Mouse (Mus musculus) thymus, adult 2 months (tissue): ENCODE results near the gene Ddx25. TPM values are rescaled to one million over a fixed set of nuclear protein-coding genes. Genes with fewer than 3 reads are reported as not detected.

Source experiments
- DNase-seq: peaks from one replicate; pipeline ENCODE4 v3.0.0; 2021
- H3K27ac ChIP-seq: fragments of 200-500 bp; 2 replicates; pipeline ENCODE4 v1.5.1; 2012; ENCODE audit warnings: low read length, control low read depth; ENCODE audit not compliant: control insufficient read depth, insufficient read depth
- H3K27me3 ChIP-seq: fragments of 200-500 bp; 2 replicates; pipeline ENCODE4 v1.6.1; 2012; ENCODE audit warnings: mild to moderate bottlenecking, low read length, moderate library complexity, mixed read lengths; ENCODE audit not compliant: control insufficient read depth, insufficient read depth
- H3K36me3 ChIP-seq: fragments of 200-500 bp; 2 replicates; pipeline ENCODE4 v1.6.1; 2012; ENCODE audit warnings: mild to moderate bottlenecking, low read length, moderate library complexity; ENCODE audit not compliant: control insufficient read depth, insufficient read depth
- H3K4me1 ChIP-seq: fragments of 200-500 bp; replicated peaks from 2 replicates; pipeline ENCODE4 v1.6.1; 2012; ENCODE audit warnings: low read length; ENCODE audit not compliant: control insufficient read depth, insufficient read depth
- H3K4me3 ChIP-seq: fragments of 200-500 bp; 2 replicates; pipeline ENCODE4 v1.5.1; 2012; ENCODE audit warnings: mild to moderate bottlenecking, low read length, control low read depth, moderate library complexity; ENCODE audit not compliant: control insufficient read depth, insufficient read depth
- CTCF ChIP-seq: fragments of 200-500 bp; IDR thresholded peaks from 2 replicates; pipeline ENCODE4 v1.5.1; 2012; ENCODE audit warnings: mild to moderate bottlenecking, control low read depth, low read length, moderate library complexity, borderline replicate concordance; ENCODE audit not compliant: control insufficient read depth, poor library complexity, insufficient read depth; ENCODE audit errors: extremely low read depth
- POLR2A ChIP-seq: fragments of 200-500 bp; IDR thresholded peaks from 2 replicates; pipeline ENCODE4 v1.6.1; 2012; ENCODE audit warnings: mild to moderate bottlenecking, low read length, control low read depth, moderate library complexity; ENCODE audit not compliant: control insufficient read depth, poor library complexity, insufficient read depth; ENCODE audit errors: extremely low read depth
- WGBS: fragments of 180-500 bp; shearing (Covaris S2); methylation state at CpG from one replicate; pipeline ENCODE4 v1.1.7; 2018; 5-methylcytosine and 5-hydroxymethylcytosine counted together
- polyA plus RNA-seq: library from polyadenylated mRNA; depleted of rRNA; stranded (reverse); fragments of >200 nt; gene quantifications from 2 replicates; pipeline ENCODE4 v1.2.3, GENCODE M21; 2012; rRNA removed

Gene Ddx25
- polyA plus RNA-seq, 1 experiment: 0.03 TPM

DNA sequence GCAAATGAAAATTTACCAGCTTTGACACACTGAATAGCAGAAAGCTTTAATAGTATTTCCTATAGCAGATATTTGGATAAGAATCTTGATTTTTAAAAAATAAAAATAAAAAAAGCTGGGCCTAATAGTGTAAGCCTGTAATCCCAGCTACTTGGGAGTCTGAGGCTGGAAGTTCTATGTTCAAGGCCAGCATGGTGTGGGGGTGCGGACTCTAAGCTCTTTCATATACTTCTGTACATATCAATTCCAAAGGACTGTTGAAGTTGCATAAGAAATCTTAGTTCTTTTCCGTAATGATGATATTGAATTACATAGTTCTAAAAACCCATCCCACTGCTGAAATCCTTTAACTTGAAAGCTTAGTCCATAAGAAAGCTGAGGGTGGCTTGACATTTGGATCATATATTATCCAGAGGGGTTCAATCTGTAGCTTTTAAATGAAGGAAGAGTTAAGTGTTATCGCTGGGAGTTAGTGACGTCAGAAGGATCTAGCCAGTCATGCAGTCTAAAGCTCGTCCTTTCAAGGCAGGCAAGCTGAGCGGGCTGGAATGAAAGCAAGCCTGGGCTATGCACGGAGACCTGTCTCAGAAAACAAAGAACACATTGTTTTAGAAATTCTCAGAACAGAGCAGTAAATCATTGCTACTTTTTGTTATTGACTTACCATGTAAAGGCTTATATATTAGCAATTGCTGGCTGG lies 65.1 kb downstream of the Ddx25 start:
- no peaks in the 10 kb centered on the region for H3K27me3 ChIP-seq
- H3K36me3 ChIP-seq: no peaks in the 10 kb centered on the region
- no peak for DNase-seq
- 94% methylated on average over 7 of the region's 7 CpGs for WGBS
- no peak overlapping the region for H3K27ac ChIP-seq
- peaks cover 6% of the 10 kb centered on the region for H3K4me1 ChIP-seq
- H3K4me3 ChIP-seq: no peak overlapping the region
- TF ChIP-seq CTCF (no peak), POLR2A (no peak)

- 84% methylated on average over 11 of the region's 11 CpGs for WGBS
These were observed 67.0 kb downstream of the Ddx25 start for GRCm38 (mm10) chr9:35491109-35491866.

GRCm38 (mm10) chr9:35488496-35488895 lies 69.8 kb downstream of the Ddx25 start:
- no peaks in the 10 kb centered on the region for H3K36me3 ChIP-seq

More at GRCm38 (mm10) chr9:35491109-35491866, 67.0 kb downstream of the Ddx25 start:
- Histone ChIP-seq H3K27ac (no peak overlapping the region), H3K4me1 (peaks cover 6% of the 10 kb centered on the region), H3K4me3 (no peak overlapping the region), H3K36me3 (no peaks in the 10 kb centered on the region), H3K27me3 (no peaks in the 10 kb centered on the region)
- TF ChIP-seq CTCF (no peak), POLR2A (no peak)
- DNase-seq: no peak

More at GRCm38 (mm10) chr9:35488496-35488895, 69.8 kb downstream of the Ddx25 start:
- DNase-seq: no peak
- H3K4me1 ChIP-seq: no peaks in the 10 kb centered on the region
- H3K4me3 ChIP-seq: no peak overlapping the region
- no peak overlapping the region for H3K27ac ChIP-seq
- TF ChIP-seq CTCF: no peak
- no peak for TF ChIP-seq POLR2A
- 97% methylated on average over 4 of the region's 4 CpGs for WGBS
- H3K27me3 ChIP-seq: no peaks in the 10 kb centered on the region

Other genes with a start within 250 kb of the Ddx25 start
- gene Cdon, start 137.4 kb downstream of the Ddx25 start, polyA plus RNA-seq: 8.7 and 8.8 TPM in 2 replicates
- gene Gm1113, start 40.3 kb downstream of the Ddx25 start, polyA plus RNA-seq: not detected in 2 replicates
- gene Pus3, start 67 bp upstream of the Ddx25 start, polyA plus RNA-seq: 4.7 and 6.1 TPM in 2 replicates
- 0.33 and 0.49 TPM in 2 replicates for gene Pate2, start 11.8 kb upstream of the Ddx25 start, polyA plus RNA-seq
- 4.8 and 4.9 TPM in 2 replicates for gene Hyls1, start 11.9 kb upstream of the Ddx25 start, polyA plus RNA-seq
- gene Pate4, start 53.4 kb upstream of the Ddx25 start, polyA plus RNA-seq: not detected in 2 replicates
- not detected in 2 replicates for gene Pate3, start 89.7 kb upstream of the Ddx25 start, polyA plus RNA-seq
- gene Pate1, start 128.9 kb upstream of the Ddx25 start, polyA plus RNA-seq: not detected in 2 replicates
- gene Gm17677, start 182.5 kb upstream of the Ddx25 start, polyA plus RNA-seq: not detected in 2 replicates
- not detected in 2 replicates for gene Gm17727, start 219.6 kb upstream of the Ddx25 start, polyA plus RNA-seq
- not detected in 2 replicates for gene Gm27235, start 231.6 kb upstream of the Ddx25 start, polyA plus RNA-seq
- gene D730048I06Rik, start 231.6 kb upstream of the Ddx25 start, polyA plus RNA-seq: not detected in 2 replicates